ENCODE assay signal across 14 mouse cellular contexts in the genomic region with DNA sequence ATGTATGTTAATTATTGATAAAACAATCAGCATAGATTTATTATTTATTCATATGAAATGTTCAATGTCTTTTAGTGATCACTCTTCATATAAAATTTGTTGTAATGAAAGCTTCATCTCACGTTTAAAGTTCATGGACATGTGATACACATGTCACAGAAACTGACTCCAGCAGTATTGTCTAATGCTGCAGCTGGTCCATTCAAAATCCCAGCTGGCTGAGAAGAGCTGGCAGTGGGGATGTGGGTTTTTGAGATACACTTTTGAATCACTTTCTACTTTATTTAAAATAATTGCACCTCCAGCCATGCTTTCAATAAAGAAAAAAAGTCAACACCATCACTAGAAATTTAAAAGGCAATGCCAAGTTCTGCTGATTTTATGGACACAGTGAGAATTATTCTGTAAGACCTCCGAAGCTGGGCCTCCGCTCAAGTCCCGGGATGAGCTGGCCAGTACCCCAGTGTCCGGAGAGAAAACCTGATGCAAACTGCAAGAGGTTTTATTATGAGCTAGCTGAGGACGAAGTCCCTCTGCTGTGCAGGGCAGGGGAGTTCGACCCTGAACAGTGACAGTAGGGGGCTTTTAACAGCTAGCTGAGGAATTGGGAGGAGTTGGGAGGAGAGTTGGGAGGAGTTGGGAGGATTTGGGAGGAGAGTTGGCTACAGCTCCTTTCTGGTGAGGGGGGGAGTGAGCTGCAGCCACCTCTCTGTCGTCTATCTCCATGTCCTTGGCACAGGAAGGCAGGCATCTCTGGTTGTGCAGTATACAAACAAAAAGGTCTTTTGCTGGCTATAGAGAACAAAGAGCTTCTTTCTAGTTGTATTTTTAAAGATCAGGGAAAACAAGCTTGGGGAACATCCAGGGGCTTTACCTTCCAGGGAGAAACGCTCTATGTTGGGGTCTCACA.
DNase-seq lines count a peak whose midpoint lies in the region; ATAC-seq and TF ChIP-seq lines count a peak whose summit lies in the region.
"Had no signal": no experiment of that assay in that cellular context is flagged by ENCODE, and none has a peak within 500 bp of the region (broad histone marks: within the 10 kb centered on the region; RNA-seq: fewer than 3 reads in every experiment).

No protein-coding gene starts in this region.

- DNase-seq in forebrain, embryonic 11.5 days (ENCODE audit: low spot score) = no peak
- DNase-seq in hindbrain, postnatal 0 days (ENCODE audit: low spot score) = peak; percentile 45
- no peak for DNase-seq in hindbrain, embryonic 14.5 days (ENCODE audit: low spot score)
- DNase-seq in ovary, postnatal 36 days (ENCODE audit: low spot score) = peak; percentile 3
- DNase-seq in ovary, postnatal 10 days (ENCODE audit: low spot score) = no peak
- no peak for DNase-seq in natural killer cell, adult 2 months (ENCODE audit: low spot score in 2 of 2)
- DNase-seq: cerebellum, adult 11-12 months; heart, postnatal 14 days; kidney, postnatal 10 days; liver; lung, adult 2 months had no signal

- no peaks in the 10 kb centered on the region for H3K9me3 ChIP-seq in forebrain, embryonic 15.5 days
- H3K9me3 ChIP-seq in forebrain, embryonic 11.5 days (ENCODE audit: control insufficient read depth, low read length) = no peaks in the 10 kb centered on the region
- no peaks in the 10 kb centered on the region for H3K9me3 ChIP-seq in hindbrain, postnatal 0 days (ENCODE audit: low read length)
- no peaks in the 10 kb centered on the region for H3K9me3 ChIP-seq in hindbrain, embryonic 14.5 days (ENCODE audit: control insufficient read depth, low read length)

- peaks cover 4% of the 10 kb centered on the region; the same call in 1 of the 2 replicates for H3K4me1 ChIP-seq in forebrain, embryonic 15.5 days
- H3K4me1 ChIP-seq in forebrain, embryonic 11.5 days (replicated peaks; ENCODE audit: control insufficient read depth, insufficient read depth, low read length) = no peaks in the 10 kb centered on the region
- no peaks in the 10 kb centered on the region for H3K4me1 ChIP-seq in hindbrain, postnatal 0 days (ENCODE audit: insufficient read depth, low read length)
- H3K4me1 ChIP-seq in hindbrain, embryonic 14.5 days (replicated peaks; ENCODE audit: control insufficient read depth, insufficient read depth, low read length) = no peaks in the 10 kb centered on the region

- H3K4me3 ChIP-seq in forebrain, embryonic 15.5 days = no peak overlapping the region
- H3K4me3 ChIP-seq in forebrain, embryonic 11.5 days (ENCODE audit: low read depth, low read length) = no peak overlapping the region
- no peak overlapping the region for H3K4me3 ChIP-seq in hindbrain, postnatal 0 days (ENCODE audit: low read length)
- no peak overlapping the region for H3K4me3 ChIP-seq in hindbrain, embryonic 14.5 days (replicated peaks; ENCODE audit: low read length)

- H3K36me3 ChIP-seq in forebrain, embryonic 15.5 days = no peaks in the 10 kb centered on the region
- H3K36me3 ChIP-seq in forebrain, embryonic 11.5 days (ENCODE audit: control insufficient read depth, insufficient read depth, low read length) = no peaks in the 10 kb centered on the region
- H3K36me3 ChIP-seq in hindbrain, postnatal 0 days (ENCODE audit: insufficient read depth, low read length) = no peaks in the 10 kb centered on the region
- H3K36me3 ChIP-seq in hindbrain, embryonic 14.5 days (replicated peaks; ENCODE audit: control insufficient read depth, insufficient read depth) = no peaks in the 10 kb centered on the region

- H3K4me2 ChIP-seq in forebrain, embryonic 15.5 days (replicated peaks) = no peak overlapping the region
- no peak overlapping the region for H3K4me2 ChIP-seq in forebrain, embryonic 11.5 days (ENCODE audit: low read depth, low read length, severe bottlenecking)
- H3K4me2 ChIP-seq in hindbrain, postnatal 0 days (ENCODE audit: low read depth, low read length) = peak overlapping the region; percentile 35; the same call in 1 of the 2 replicates
- H3K4me2 ChIP-seq in hindbrain, embryonic 14.5 days (replicated peaks) = no peak overlapping the region; the same call in 1 of the 2 replicates

- no peaks in the 10 kb centered on the region for H3K27me3 ChIP-seq in forebrain, embryonic 15.5 days
- H3K27me3 ChIP-seq in forebrain, embryonic 11.5 days (ENCODE audit: control insufficient read depth, insufficient read depth, low read length) = no peaks in the 10 kb centered on the region
- no peaks in the 10 kb centered on the region for H3K27me3 ChIP-seq in hindbrain, postnatal 0 days (ENCODE audit: insufficient read depth, low read length)
- H3K27me3 ChIP-seq in hindbrain, embryonic 14.5 days (ENCODE audit: control insufficient read depth, insufficient read depth, low read length) = no peaks in the 10 kb centered on the region

- TF ChIP-seq CTCF in hindbrain, postnatal 0 days (IDR thresholded peaks at IDR 0.05; ENCODE audit: low read depth) = no peak

- H3K9ac ChIP-seq in forebrain, embryonic 15.5 days (replicated peaks) = no peak overlapping the region
- H3K9ac ChIP-seq in forebrain, embryonic 11.5 days (ENCODE audit: low read length) = no peak overlapping the region
- no peak overlapping the region for H3K9ac ChIP-seq in hindbrain, postnatal 0 days (replicated peaks; ENCODE audit: low read length)
- H3K9ac ChIP-seq in hindbrain, embryonic 14.5 days = no peak overlapping the region

- WGBS in forebrain, embryonic 15.5 days = 27% methylated on average over 9 of the region's 9 CpGs
- WGBS in forebrain, embryonic 11.5 days = 41% methylated on average over 9 of the region's 9 CpGs
- WGBS in hindbrain, postnatal 0 days = 27% methylated on average over 9 of the region's 9 CpGs
- 42% methylated on average over 9 of the region's 9 CpGs for WGBS in hindbrain, embryonic 14.5 days

- H3K27ac ChIP-seq in forebrain, embryonic 15.5 days (replicated peaks) = peak overlapping the region; percentile 4; the same call in 1 of the 2 replicates
- H3K27ac ChIP-seq in forebrain, embryonic 11.5 days (ENCODE audit: low read depth, low read length) = no peak overlapping the region
- peak overlapping the region; percentile 36; the same call in 1 of the 2 replicates for H3K27ac ChIP-seq in hindbrain, postnatal 0 days
- no peak overlapping the region for H3K27ac ChIP-seq in hindbrain, embryonic 14.5 days
- H3K27ac ChIP-seq: macrophage had no signal

- ATAC-seq in forebrain, embryonic 15.5 days (replicated peaks) = peak; percentile 72; the same call in 1 of the 2 replicates
- ATAC-seq in forebrain, embryonic 11.5 days (replicated peaks; ENCODE audit: low FRiP score) = no peak
- ATAC-seq in hindbrain, postnatal 0 days = peak; percentile 63; the same call in 1 of the 2 replicates
- no peak for ATAC-seq in hindbrain, embryonic 14.5 days (ENCODE audit: low FRiP score)
- ATAC-seq: intestine, embryonic 16.5 days had no signal

Comparison
In these comparisons a context has a peak if more than half of its experiments do, and no peak if none do; other contexts are left out.
1. ATAC-seq: peak in forebrain, embryonic 15.5 days (single experiment) and hindbrain, postnatal 0 days (single experiment); none in forebrain, embryonic 11.5 days (single experiment) and hindbrain, embryonic 14.5 days (single experiment).
2. H3K27ac ChIP-seq: peak in forebrain, embryonic 15.5 days (single experiment) and hindbrain, postnatal 0 days (single experiment); none in forebrain, embryonic 11.5 days (single experiment) and hindbrain, embryonic 14.5 days (single experiment).
3. DNase-seq: peak in hindbrain, postnatal 0 days (single experiment) and ovary, postnatal 36 days (single experiment); none in forebrain, embryonic 11.5 days (single experiment), hindbrain, embryonic 14.5 days (single experiment), ovary, postnatal 10 days (single experiment) and natural killer cell, adult 2 months (0 of 2).